Mouse (Mus musculus): Measurements from ENCODE around the gene Gm20481.
A peak's percentile ranks its signal among the peaks of the same experiment; 100 is the strongest.
"Not testable (repeated sequence)": the region's sequence is repeated elsewhere in the genome, so short reads cannot be mapped to it uniquely, and the experiment has no call there.

Gene Gm20481

DNA sequence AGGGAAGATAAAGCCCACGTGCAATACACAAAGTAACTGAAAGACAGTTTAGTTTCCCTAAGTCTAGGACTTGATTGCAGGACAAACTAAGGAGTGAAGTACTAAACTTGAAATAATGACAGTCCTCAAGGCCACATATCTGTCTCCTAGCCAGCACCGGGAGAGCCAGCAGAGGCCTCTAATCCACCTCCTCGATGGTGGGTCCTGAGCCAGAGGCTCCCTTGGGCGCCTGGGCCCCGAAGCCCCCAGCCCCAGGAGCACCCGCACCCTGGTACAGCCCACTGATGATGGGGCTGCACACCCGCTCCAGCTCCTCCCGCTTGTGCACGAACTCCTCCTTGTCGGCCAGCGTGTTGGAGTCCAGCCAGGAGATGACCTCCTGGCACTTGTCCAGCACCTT lies at the start of gene Gm20481:
Gene Gm20481 (plus strand): TSS at position 91 of the 400 bp plus-strand sequence.
- not testable (repeated sequence) for DNase-seq (ENCODE audit: low spot score in 2 of 2)

GRCm38 (mm10) chr17:34922939-34923338 lies 46.8 kb upstream of the Gm20481 start:
- no peak for DNase-seq (ENCODE audit: low spot score in 2 of 2)

DNA sequence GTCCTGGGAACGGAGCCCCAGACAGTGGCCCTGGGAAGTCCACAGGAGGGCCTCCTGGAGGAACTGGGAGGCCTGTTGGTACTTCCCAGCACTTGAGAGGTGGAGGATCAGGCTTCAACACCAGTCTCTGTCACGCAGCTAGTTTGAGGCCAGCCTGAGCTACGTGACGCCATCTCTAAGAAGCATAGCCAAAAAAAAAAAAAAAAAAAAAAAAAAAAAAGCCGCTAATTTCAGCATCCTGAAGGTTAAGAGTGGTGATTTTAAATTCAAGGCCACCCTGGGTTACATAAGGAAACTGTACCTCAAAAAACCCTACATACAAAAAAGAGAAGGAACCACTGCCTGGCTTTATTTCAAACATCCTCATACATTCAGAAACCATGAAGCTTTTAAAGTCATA lies 45.5 kb upstream of the Gm20481 start:
- DNase-seq (ENCODE audit: low spot score in 2 of 2) = no peak

GRCm38 (mm10) chr17:34927306-34928019 lies 42.2 kb upstream of the Gm20481 start:
- DNase-seq (ENCODE audit: low spot score in 2 of 2) = no peak

GRCm38 (mm10) chr17:34928841-34929240 lies 40.9 kb upstream of the Gm20481 start:
- no peak for DNase-seq (ENCODE audit: low spot score in 2 of 2)

GRCm38 (mm10) chr17:34931061-34931734 lies 38.5 kb upstream of the Gm20481 start, which contains the start of gene Neu1:
Gene Neu1 (plus strand): TSS chr17:34931253.
- DNase-seq (ENCODE audit: low spot score in 2 of 2) = peak; percentile 96 to 99

- DNase-seq (ENCODE audit: low spot score in 2 of 2) = no peak
These were observed 38.0 kb upstream of the Gm20481 start for GRCm38 (mm10) chr17:34931735-34932098.

DNA sequence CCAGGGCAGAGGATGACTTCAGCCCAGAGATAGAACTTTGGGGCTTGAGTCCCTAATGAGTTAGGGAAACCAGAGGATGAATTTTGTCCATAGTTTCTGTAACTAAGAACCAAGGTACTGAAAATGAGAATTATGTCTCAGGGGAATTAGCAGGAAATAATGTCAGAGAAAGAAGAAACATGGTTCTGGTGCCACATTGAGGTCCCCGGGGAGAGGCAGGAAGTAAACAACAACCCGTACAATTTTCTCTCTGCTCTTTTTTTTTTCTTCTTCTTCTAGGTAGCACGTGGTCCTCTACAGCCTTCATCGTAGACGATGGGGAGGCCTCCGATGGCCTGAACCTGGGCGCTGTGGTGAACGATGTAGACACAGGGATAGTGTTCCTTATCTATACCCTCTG lies 37.4 kb upstream of the Gm20481 start:
- DNase-seq (ENCODE audit: low spot score in 2 of 2) = no peak

- DNase-seq (ENCODE audit: low spot score in 2 of 2) = no peak
These were observed 35.7 kb upstream of the Gm20481 start for GRCm38 (mm10) chr17:34934031-34934430.

GRCm38 (mm10) chr17:34934830-34935229 lies 34.9 kb upstream of the Gm20481 start:
- no peak for DNase-seq (ENCODE audit: low spot score in 2 of 2)

DNA sequence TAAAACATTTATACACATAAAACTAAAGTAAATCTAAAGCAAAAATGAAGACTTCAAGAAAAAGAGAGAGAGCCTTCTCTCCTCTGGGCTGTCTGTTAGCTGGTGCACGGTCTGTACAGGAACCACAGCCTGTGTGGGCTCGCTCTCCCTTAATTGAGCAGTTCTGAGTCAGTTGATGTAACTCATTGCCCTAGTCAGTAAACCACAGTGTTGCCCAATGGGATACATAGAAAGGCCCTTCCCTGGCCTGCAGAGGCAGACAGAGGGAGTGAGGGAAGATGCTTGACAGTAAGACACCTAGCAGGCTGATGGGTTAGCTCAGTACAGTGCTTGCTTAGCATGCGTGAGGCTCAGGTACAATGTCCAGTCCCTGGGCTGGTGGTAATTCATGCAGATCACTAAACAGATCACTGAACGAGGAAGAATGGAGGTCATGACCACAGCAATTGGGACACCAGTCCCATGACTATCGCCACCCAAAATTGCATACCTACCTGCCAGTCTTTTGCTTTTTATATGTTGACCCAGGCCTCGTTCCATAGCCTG lies 31.7 kb upstream of the Gm20481 start:
- DNase-seq (ENCODE audit: low spot score in 2 of 2) = no peak

GRCm38 (mm10) chr17:34941344-34942041 lies 28.2 kb upstream of the Gm20481 start:
- no peak for DNase-seq (ENCODE audit: low spot score in 2 of 2)

GRCm38 (mm10) chr17:34943128-34943815 lies 26.4 kb upstream of the Gm20481 start:
- DNase-seq (ENCODE audit: low spot score in 2 of 2) = no peak

DNA sequence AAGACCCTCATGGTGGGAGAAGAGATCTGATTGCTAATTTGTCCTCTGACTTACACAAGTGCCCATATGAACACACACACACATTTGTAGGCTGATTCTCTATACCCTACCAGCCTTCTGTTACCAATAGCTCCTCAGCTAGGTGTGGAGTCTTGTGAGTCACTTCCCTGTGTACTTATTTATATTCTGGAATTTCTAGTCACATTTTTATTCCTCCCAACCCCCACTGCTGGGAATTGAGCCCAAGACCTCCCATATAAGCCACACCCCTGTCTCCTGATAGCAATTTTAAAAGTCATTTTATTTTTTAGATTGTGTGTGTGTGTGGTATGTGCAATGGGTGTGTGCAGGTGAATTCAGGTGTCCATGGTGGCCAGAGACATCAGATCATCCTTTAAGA lies 25.4 kb upstream of the Gm20481 start:
- no peak for DNase-seq (ENCODE audit: low spot score in 2 of 2)

DNA sequence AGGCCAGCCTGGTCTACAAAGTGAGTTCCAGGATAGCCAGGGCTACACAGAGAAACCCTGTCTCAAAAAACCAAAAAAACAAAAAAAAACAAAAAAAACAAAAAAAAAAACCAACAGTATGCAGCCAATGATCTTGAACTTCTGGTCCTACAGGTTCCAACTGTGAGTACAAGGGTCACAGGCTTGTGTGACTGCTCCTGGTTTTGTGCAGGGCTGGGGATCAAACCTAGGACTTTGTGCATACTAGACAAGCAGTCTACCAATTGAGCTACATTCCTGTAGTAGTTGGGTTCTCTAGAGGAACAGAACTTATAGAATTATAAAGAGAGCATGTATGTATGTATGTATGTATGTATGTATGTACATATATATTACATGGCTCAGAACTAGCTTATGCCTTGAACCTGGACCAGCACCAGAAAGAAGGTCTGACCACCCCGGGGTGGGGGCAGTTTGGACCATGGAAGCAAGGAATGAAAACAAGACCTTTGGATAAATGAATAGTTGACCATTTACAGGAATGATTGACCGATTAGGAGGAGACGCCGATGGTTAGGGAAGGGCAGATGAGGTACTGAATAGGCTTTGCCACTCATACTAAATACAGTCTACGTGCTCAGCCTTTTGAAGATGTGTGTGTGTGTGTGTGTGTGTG lies 23.1 kb upstream of the Gm20481 start:
- no peak for DNase-seq (ENCODE audit: low spot score in 2 of 2)

GRCm38 (mm10) chr17:34947606-34948005 lies 22.1 kb upstream of the Gm20481 start:
- no peak for DNase-seq (ENCODE audit: low spot score in 2 of 2)

DNA sequence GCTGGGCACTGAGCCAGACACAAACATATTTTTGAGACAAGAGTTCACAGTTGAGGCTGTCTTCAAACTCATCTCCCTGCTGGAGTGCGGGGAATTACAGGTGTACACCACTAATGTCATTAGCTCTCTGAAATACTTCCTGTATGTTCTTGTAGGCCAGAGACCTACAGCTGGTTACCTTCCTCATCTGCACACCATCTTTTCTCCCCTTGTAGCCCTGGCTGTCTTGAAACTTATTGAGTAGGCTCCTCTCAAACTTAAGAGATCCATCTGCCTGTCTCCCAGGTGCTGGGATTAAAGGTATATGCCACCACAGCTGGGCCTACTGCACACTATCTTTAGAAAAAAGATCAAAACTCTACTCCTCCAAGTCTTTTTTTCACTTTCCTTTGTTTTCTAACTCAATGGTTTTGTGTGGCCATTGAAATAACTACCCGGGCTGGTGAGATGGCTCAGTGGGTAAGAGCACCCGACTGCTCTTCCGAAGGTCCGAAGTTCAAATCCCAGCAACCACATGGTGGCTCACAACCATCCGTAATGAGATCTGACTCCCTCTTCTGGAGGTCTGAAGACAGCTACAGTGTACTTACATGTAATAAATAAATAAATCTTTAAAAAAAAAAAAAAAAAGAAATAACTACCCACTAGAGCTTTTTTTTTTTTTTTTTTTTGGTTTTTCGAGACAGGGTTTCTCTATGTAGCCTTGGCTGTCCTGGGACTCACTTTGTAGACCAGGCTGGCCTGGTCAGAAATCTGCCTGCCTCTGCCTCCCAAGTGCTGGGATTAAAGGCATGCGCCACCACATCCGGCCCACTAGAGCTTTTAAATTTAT lies 20.8 kb upstream of the Gm20481 start:
- not testable (repeated sequence) for DNase-seq (ENCODE audit: low spot score in 2 of 2)

DNA sequence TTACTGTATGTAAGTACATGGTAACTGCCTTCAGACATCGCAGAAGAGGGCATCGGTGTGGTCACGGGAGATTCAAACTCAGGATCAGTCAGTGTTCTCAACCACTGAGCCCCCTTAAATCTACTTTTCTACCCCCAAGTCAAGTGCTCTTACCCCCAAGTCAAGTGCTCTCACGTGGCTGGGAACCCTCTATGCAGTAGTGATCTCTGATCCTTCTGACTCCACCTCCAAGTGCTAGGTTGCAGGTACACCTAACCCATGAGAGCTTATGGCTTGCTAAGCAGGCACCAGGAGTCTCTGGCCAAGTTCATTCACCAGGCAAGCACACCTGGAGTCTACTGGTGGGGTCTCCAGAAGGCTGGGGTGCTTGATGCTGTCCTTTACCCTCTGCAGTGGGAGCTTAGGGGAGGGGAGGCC lies 20.2 kb upstream of the Gm20481 start:
- no peak for DNase-seq (ENCODE audit: low spot score in 2 of 2)

DNA sequence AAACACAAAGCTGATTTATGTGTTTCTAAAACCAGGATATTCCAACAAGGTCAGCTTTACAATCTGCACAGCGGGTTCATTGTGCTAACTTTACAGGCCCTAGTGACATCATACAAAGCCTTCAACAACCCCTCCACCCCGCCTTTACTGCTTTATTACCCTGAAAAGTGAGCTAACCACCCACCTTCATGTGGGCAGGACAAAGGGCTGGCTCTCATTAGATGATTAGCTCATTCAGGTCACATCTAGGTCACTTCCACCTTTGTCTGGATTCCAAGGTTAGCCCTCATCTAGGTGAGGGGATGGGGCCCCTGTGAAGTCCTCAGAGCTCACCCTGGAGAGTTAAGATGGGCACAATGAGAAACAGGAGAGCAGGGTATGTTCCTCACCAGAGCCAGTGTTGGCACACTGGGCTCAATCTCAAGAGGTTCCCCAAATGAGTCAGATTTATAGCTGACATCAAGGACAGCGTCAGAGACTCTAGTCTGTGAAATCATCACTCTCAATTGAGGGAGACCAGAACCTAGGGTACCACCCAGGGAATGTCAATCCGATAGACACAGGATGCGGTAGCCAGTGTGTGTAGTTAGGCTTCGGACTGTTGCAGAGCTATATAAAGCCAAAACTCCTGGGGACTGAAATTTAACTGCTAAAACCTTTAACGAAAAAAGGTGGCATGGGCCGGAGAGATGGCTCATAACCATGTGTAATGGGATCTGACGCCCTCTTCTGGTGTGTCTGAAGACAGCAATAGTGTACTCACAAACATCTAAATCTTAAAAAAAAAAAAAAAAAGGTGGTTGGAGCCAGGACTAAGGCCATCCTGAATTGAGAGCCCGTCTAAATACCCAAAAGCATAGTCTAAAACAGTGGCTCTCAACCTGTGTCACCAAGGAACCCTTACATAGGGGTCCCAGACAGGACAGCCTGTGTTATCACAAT lies 18.9 kb upstream of the Gm20481 start:
- no peak for DNase-seq (ENCODE audit: low spot score in 2 of 2)
